Mouse (Mus musculus) stomach, postnatal 0 days (tissue): Measurements from ENCODE around the gene Srpr.

Experiments
- CTCF ChIP-seq: IDR thresholded peaks from 2 replicates; pipeline ENCODE4 v1.5.1; 2016; ENCODE audit warnings: antibody characterized with exemption, low read depth, mild to moderate bottlenecking, moderate library complexity
- EP300 ChIP-seq: optimal IDR thresholded peaks from 2 replicates; pipeline ENCODE3; 2016; ENCODE audit warnings: antibody characterized with exemption

- TF ChIP-seq CTCF (no peak), EP300 (no peak)
These were observed 43.1 kb upstream of the Srpr start for GRCm38 (mm10) chr9:35156862-35157261.
